Mouse (Mus musculus): ENCODE data around the gene Sv2b. TPM values are rescaled to one million over a fixed set of nuclear protein-coding genes. Genes with fewer than 3 reads are reported as not detected.
A peak's percentile ranks its signal among the peaks of the same experiment; 100 is the strongest.

Sv2b gene
- polyA plus RNA-seq, 1 experiment = 7.0 TPM

- TF ChIP-seq CTCF (IDR thresholded peaks at IDR 0.05; ENCODE audit: borderline replicate concordance, extremely low read depth, insufficient read depth, insufficient read length) (no peak), POLR2A (IDR thresholded peaks at IDR 0.05; ENCODE audit: borderline replicate concordance, extremely low read depth, insufficient read depth, insufficient read length, poor library complexity, severe bottlenecking) (no peak)
- no peak for DNase-seq (ENCODE audit: low read depth)
These were observed 9.3 kb upstream of the Sv2b start for GRCm38 (mm10) chr7:75318320-75318719.

GRCm38 (mm10) chr7:75314873-75315272, 5.8 kb upstream of the Sv2b start:
- no peak for DNase-seq (ENCODE audit: low read depth)
- TF ChIP-seq CTCF (IDR thresholded peaks at IDR 0.05; ENCODE audit: borderline replicate concordance, extremely low read depth, insufficient read depth, insufficient read length) (no peak), POLR2A (IDR thresholded peaks at IDR 0.05; ENCODE audit: borderline replicate concordance, extremely low read depth, insufficient read depth, insufficient read length, poor library complexity, severe bottlenecking) (no peak)

DNA sequence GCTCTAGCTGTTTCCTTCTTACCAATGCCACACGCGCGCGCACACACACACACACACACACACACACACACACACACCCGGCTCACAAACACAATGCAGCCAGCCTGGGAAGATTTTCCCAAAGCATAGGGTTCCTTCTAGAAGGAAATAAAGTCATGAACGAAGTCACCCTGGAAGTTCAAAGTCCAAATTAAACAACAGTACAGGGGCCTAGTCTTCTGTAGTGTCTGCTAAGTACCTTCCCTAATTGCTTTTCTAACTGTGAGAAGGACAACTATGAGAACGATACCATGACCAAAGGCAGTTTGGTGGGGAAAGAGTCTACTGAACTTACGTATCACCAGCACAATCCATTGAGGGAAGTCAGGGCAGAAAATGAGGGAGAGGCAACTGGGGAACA, 508 bp upstream of the Sv2b start:
- TF ChIP-seq CTCF (IDR thresholded peaks at IDR 0.05; ENCODE audit: borderline replicate concordance, extremely low read depth, insufficient read depth, insufficient read length) = no peak
- TF ChIP-seq POLR2A (IDR thresholded peaks at IDR 0.05; ENCODE audit: borderline replicate concordance, extremely low read depth, insufficient read depth, insufficient read length, poor library complexity, severe bottlenecking) = no peak
- DNase-seq (ENCODE audit: low read depth) = no peak

- DNase-seq (ENCODE audit: low read depth) = no peak
- TF ChIP-seq CTCF (IDR thresholded peaks at IDR 0.05; ENCODE audit: borderline replicate concordance, extremely low read depth, insufficient read depth, insufficient read length) (no peak), POLR2A (IDR thresholded peaks at IDR 0.05; ENCODE audit: borderline replicate concordance, extremely low read depth, insufficient read depth, insufficient read length, poor library complexity, severe bottlenecking) (no peak)
These were observed 964 bp downstream of the Sv2b start for GRCm38 (mm10) chr7:75308140-75308456.

- TF ChIP-seq POLR2A (IDR thresholded peaks at IDR 0.05; ENCODE audit: borderline replicate concordance, extremely low read depth, insufficient read depth, insufficient read length, poor library complexity, severe bottlenecking) (no peak), CTCF (IDR thresholded peaks at IDR 0.05; ENCODE audit: borderline replicate concordance, extremely low read depth, insufficient read depth, insufficient read length) (no peak)
- peak; percentile 12 for DNase-seq (ENCODE audit: low read depth)
These were observed 1.4 kb downstream of the Sv2b start for GRCm38 (mm10) chr7:75307570-75308087.

DNA sequence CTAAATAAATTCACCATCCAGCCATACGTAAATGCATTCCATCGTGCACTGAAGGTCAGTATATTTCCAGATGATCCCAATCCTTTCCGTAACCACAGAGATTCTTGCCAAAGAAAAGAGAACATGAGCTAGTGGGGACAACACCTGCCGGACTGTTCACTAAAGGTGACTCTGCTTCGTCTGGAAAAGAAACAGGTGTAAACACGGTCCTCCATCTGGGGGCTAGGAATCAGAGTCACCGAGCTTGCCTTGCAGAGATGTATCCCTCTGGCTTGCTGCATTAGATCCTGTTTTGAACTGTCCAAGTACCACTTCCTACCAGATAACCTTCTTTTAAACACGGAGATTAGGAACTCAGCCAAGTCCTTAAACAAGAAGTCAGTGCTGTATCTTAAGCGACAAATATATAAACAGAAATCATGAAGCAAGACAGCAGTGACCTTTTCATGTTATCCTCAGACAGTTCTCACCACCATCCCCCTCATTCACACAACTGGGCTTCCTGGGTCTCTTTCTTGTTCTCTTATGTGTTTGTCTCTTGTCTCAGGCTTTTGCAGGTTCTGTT, 3.1 kb downstream of the Sv2b start:
- TF ChIP-seq POLR2A (IDR thresholded peaks at IDR 0.05; ENCODE audit: borderline replicate concordance, extremely low read depth, insufficient read depth, insufficient read length, poor library complexity, severe bottlenecking) (no peak), CTCF (IDR thresholded peaks at IDR 0.05; ENCODE audit: borderline replicate concordance, extremely low read depth, insufficient read depth, insufficient read length) (no peak)

DNA sequence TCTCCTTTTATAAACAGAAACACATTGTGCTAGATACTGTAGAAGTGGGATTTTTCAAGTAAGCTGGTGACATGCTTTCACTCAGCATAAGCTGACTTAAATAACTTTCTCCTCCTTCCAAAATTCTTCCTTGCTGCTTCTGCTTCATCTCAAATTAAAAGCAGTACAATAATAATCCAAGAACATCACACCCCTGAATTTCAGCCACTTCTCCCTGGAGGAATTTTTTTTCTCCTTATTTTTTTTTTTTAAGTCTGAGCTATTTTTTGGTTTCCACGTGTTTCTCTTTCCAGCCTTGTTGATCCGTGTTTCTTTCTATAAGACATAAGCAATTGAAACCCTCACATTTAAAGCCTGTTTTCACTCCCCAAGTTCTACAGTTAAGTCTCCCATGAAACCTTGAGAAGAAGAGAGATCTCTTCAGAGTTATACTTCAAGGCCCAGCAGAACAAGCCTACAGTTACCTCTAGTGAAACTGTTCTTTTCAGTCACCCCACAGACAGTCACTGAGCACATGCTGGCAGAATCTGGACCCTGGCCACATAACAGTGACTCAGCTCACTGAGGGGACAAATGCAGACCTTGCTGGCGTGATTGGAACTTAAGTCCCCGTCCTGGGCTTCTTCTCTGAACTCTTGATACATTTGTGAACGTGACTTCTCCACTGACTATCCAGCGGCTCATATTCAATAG, 6.4 kb downstream of the Sv2b start:
- TF ChIP-seq CTCF (IDR thresholded peaks at IDR 0.05; ENCODE audit: borderline replicate concordance, extremely low read depth, insufficient read depth, insufficient read length) (no peak), POLR2A (IDR thresholded peaks at IDR 0.05; ENCODE audit: borderline replicate concordance, extremely low read depth, insufficient read depth, insufficient read length, poor library complexity, severe bottlenecking) (no peak)
- no peak for DNase-seq (ENCODE audit: low read depth)

More for the DNA sequence above, 3.1 kb downstream of the Sv2b start:
- DNase-seq (ENCODE audit: low read depth) = no peak

DNA sequence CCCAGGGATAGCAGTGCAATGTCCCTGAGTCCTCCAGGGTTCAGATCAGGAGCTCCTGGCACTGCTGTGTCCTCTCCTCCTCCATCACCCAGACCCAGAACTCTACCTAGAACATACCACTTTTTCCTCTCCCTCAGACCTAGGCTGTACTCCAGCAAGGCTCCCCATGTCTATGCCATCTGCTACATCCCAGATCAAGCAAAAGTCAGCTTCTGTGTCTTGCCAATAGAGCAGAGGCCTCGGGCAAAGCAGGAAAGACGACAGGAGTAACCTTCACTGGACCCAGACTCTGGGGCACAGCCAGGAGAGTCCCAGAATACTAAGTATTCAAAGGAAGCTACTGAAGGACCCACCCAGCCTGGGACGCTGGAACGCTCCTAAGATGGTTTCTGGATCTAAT, 9.8 kb downstream of the Sv2b start:
- TF ChIP-seq CTCF (IDR thresholded peaks at IDR 0.05; ENCODE audit: borderline replicate concordance, extremely low read depth, insufficient read depth, insufficient read length) = no peak
- no peak for TF ChIP-seq POLR2A (IDR thresholded peaks at IDR 0.05; ENCODE audit: borderline replicate concordance, extremely low read depth, insufficient read depth, insufficient read length, poor library complexity, severe bottlenecking)
- no peak for DNase-seq (ENCODE audit: low read depth)

- TF ChIP-seq CTCF (IDR thresholded peaks at IDR 0.05; ENCODE audit: borderline replicate concordance, extremely low read depth, insufficient read depth, insufficient read length) (no peak), POLR2A (IDR thresholded peaks at IDR 0.05; ENCODE audit: borderline replicate concordance, extremely low read depth, insufficient read depth, insufficient read length, poor library complexity, severe bottlenecking) (no peak)
- DNase-seq (ENCODE audit: low read depth) = peak; percentile 77
These were observed 12.4 kb downstream of the Sv2b start for GRCm38 (mm10) chr7:75296688-75297119.

DNA sequence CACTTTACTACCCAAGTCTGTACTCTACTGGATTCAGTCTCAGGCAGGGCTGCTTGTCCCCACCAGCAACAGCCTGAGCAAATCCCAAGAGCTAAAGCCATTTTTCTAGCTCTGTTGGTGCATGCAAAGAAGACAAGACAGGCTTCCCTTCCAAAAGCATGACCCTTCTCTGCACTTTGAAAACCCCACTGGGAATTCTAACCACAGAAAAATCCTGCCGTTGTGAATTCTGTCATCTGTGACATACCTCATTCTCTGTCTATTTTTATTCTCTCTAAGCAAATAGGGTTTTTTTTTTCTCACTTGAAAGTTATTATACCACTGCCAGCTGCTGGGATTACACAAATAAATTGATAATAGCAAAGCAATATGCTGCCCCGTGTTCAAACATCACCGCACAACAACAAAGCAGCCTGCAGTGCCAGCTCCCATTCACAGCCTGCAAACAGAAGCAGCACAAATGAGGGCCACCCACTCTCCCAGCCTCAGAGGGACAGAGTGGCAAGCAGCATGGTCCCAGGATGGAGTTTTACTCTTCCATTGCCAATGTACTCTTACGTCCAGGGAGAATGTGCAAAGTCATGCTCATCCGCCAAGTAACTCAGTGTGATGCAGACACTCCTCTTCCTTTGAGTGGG, 13.7 kb downstream of the Sv2b start:
- DNase-seq (ENCODE audit: low read depth) = peak; percentile 90
- TF ChIP-seq POLR2A (IDR thresholded peaks at IDR 0.05; ENCODE audit: borderline replicate concordance, extremely low read depth, insufficient read depth, insufficient read length, poor library complexity, severe bottlenecking) (no peak), CTCF (IDR thresholded peaks at IDR 0.05; ENCODE audit: borderline replicate concordance, extremely low read depth, insufficient read depth, insufficient read length) (no peak)

DNA sequence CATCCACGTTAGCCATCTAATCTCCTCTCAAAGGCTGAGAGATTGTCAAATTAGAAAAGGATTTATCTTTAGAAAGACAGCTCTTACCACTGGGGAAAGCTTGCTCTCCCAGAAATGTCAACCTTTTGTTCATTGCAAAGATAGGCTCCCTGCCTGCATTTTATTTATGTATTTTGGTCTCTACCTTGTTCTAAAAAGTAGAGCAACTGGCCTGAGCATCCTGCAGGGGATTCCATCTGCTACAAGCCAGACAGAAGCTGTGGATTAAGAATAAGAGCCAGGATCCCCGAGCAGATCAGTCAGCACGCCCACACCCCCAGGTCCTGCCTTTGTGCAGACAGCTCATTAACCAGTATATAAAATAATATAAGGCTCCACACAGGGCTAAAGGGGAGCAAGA, 16.8 kb downstream of the Sv2b start:
- TF ChIP-seq POLR2A (IDR thresholded peaks at IDR 0.05; ENCODE audit: borderline replicate concordance, extremely low read depth, insufficient read depth, insufficient read length, poor library complexity, severe bottlenecking) = no peak
- TF ChIP-seq CTCF (IDR thresholded peaks at IDR 0.05; ENCODE audit: borderline replicate concordance, extremely low read depth, insufficient read depth, insufficient read length) = no peak
- DNase-seq (ENCODE audit: low read depth) = peak; percentile 58
